Mouse (Mus musculus): Measurements from ENCODE around the gene Clpb.
"Not testable (repeated sequence)": the region's sequence is repeated elsewhere in the genome, so short reads cannot be mapped to it uniquely, and the experiment has no call there.

Gene Clpb

DNA sequence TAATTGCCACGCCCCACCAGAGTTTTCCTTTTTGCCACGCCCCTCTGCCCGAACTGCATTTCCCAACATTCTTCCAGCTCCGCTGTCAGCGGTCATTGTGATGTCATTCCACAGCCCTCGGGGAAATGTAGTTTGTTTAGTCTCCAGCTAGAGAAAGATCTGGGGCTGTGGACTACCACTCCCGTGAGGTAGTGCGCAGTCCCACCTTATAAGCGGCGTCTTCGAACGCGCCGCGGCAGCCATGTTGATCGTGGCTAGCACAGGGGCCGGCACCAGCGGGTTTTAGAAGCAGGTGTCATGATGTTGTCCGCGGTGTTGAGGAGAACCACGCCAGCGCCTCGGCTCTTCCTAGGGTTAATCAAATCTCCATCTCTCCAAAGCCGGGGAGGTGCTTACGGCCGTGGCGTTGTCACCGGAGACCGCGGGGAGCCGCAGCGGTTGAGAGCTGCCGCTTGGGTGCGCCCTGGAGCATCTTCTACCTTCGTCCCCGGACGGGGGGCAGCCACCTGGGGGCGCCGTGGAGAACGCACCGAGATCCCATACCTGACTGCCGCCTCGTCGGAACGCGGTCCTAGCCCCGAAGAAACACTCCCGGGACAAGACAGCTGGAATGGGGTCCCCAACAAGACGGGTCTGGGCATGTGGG, at the start of gene Clpb:
Gene Clpb (plus strand): TSS at position 120 of the 646 bp plus-strand sequence.
- DNase-seq = peak; percentile 93 to 95

DNA sequence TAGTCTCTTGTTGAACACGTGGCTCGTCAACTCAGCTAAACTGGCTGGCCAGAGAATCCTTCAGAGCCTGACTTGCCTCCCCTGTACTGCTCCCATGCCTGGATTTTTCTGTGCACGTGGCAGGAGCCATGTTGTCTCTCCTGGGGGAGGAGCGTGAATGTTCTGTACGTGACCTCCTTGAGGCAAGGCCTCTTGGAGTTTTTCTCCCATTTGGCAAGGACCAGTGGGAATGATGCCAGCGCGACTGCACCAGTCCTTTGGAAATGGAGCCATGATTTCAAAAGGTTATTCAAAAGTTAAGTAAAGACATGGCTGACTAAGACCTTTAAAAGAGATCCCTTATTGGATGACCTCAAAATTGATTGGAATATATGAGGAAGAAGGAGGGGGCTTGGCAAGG, 48.0 kb upstream of the Clpb start:
- no peak for DNase-seq

DNA sequence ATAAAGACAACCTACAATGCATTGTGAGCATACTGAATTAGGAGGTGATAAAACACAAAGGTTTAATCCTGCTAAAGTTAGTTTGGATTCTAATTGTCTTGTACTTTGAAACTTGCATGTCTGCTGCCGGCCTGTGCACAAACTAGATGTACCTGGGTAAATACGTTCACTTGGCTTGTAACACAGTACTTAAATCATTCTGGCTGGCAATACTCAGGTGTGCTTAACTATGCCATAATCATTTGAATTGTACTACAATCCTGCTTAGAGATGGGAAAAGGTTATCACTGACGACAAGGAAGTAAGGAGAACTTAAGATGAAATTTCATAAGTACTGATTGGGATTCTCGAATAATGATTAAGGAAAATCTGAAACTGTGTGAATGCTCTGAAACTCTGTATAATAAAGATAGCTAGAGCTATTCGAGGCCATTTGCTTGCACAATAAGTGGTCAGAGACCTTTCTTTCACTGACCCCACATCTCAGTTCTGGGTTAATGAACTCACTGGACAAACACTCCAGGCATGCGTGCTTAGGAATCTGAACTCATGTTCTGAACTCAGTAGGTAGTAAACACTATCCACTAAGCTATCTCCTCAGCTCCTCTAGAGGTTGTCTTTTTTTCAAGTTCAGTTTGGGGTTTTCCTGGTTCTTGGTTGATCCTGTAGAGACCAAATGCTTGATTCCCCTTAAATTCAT, 47.1 kb upstream of the Clpb start:
- no peak for DNase-seq

- no peak for DNase-seq
Observed at GRCm38 (mm10) chr7:101617438-101618165, 45.8 kb upstream of the Clpb start.

DNA sequence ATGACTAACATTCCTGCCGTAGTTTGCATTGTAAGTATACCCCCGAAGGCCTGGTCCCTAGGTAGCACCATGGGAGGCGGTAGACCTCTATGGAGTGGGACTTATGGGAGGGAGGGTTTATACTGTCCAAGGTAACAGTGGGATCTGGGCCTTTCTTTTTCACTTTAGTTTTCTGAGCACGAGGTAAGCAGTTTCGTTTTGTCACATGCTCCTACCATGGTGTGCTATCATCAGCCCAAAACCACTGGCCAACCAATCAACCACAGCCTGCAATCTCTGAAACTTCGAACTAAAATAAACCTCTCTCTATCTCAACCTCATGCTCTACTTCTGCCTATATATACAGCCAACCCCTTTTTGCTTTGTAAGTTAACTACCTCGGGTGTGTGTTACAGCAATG, 45.2 kb upstream of the Clpb start:
- no peak for DNase-seq

GRCm38 (mm10) chr7:101620373-101620772, 43.1 kb upstream of the Clpb start:
- peak in 1 of 2 experiments; percentile 41 for DNase-seq

- not testable (repeated sequence) for DNase-seq
Observed at GRCm38 (mm10) chr7:101621861-101622260, 41.6 kb upstream of the Clpb start.

DNA sequence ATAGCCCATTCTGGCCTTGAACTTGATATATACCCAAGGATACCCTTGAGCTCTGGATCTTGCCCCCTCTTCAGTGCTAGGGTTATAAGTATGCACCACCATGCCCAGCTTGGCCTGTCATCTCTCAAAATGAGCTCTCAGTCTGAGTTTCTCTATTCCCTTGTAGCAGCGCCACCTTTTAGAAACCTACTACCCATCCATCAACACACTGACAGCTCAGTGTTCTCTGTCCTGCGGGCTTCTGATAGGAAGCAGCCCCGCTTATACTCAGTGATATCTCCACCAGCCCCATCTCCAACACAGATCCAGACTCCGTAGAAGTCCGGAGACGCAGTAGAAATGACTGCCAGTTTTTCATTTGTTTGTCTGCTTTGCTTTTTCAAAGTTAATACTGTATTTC, 39.1 kb upstream of the Clpb start:
- no peak for DNase-seq

DNA sequence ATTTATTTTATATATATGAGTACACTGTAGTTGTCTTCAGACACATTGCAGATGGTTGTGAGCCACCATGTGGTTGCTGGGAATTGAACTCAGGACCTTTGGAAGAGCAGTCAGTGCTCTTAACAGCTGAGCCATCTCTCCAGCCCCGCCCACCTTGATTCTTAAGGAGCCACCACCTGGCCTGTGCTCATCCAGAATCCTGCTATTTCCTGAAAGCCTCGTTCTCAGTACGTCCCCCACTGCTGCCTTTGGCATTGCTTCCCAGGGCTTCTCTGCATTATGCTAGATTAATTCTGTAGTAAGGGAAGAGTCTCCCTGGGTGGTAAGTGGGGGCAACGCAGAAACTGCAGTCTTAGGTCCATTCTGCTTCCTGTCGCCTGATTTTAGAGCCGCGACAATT, 36.3 kb upstream of the Clpb start:
- not testable (repeated sequence) for DNase-seq

DNA sequence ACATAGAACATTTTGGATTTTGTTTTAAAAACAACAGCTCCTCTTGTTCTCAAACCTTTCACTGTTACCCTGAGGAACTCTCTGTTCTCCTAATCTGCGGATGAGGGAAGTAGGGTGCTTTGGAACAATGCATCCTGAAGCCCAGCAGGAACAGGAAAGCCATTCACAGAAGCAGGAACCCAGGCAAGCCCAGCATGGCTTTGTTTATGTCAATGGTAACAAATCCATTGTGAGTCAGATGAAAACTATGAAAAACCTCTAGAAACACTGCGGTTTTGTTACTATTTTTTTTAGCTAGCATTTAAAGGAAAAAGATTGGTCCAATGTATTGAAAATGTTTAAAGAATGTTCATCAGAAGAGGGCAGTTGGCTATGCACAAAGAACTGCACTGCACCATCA, 35.0 kb upstream of the Clpb start:
- no peak for DNase-seq

GRCm38 (mm10) chr7:101633629-101634177, 29.7 kb upstream of the Clpb start:
- no peak for DNase-seq

DNA sequence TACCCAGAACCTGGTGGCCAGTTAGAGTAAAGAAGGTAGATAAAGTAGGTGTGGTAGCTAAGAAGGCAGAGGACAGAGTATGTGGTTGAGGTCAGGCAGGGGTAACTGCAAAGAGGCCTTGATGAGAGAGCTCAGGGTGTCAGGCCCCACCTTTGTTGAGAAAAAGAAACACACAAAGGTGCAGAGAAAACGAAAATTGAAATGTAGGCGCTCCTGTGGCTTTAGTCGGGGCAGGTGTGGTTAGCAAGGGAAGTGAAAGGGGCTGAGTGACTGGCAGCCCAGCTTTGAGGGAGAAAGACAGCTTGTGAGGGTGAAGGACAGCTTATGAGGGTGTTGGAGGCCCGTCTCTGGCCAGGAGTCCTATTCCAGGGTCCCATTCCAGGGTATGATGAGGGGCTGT, 28.9 kb upstream of the Clpb start:
- no peak for DNase-seq

GRCm38 (mm10) chr7:101636056-101636455, 27.4 kb upstream of the Clpb start:
- DNase-seq = no peak

DNA sequence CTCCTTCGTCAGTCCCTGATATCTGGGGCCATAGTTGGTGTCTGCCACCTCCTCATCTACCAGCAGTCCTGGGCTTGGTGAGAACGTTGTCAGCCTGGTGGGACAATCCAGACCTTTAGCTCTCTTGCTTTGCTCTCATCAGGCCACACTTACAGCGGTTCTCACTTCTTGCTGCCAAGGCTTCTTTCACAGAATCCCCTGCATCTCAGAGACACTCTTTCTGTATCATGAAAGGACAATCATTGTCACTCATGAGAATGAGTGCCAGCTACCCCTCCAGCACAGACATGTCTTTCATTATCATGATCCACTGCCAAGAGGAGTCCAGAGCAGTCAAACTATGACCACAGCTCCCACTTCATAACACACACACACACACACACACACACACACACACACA, 19.6 kb upstream of the Clpb start:
- no peak for DNase-seq

DNA sequence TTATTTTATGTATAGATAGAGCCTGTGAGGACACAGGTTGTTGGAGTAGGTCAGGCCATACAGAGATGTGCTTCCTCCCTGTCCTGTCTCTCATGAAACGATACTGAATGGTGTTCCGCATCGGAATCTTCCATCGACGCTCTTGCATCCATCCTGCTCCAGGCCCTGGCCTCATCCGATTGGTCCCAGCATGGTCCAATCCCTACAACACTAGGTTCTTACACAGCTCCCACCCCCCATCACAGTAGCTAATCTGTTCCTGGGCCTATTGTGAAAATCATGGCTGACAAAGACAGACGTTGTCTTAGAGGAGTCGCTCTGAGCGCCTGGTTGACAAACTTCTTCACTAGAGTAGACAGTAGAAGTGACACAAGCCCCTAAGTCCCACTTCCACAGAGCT, 13.7 kb upstream of the Clpb start:
- no peak for DNase-seq

DNA sequence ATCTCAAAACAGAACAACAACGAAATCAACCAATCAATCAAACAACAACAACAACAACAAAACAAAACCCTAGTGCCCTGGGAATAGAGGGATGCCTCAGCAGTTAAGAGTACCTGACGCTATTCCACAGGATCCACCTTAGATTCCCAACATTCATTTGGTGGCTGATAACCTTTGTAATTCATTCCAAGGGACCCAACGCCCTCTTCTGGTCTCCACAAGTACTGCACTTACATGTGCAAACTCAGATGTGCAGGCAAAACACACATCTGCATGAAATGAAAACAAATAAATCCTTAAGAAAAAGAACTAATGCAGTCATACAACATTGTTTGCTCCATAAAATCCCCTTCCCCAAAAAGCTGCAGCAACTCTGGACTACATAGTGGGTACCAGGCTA, 12.9 kb upstream of the Clpb start:
- DNase-seq = no peak

GRCm38 (mm10) chr7:101653681-101654209, 9.7 kb upstream of the Clpb start:
- no peak for DNase-seq

DNA sequence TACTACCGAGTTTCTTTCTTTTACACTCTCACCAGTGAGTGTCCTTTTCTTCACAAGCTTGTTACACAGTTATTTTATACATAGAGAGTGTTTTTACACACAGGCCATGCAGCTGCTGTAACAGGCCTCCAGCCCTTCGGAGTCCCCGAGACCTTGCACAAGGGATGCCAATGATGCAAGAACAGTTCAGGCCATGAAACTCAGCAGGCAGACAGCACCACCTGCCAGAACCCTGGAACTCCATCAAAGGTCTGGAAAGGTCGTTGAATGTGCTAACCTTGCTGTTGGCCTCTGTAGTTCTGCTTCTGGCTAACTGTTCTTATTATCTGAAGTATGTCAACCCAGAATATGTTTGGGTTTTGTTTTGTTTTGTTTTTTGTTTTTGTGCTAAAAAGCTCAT, 8.5 kb upstream of the Clpb start:
- DNase-seq = no peak

DNA sequence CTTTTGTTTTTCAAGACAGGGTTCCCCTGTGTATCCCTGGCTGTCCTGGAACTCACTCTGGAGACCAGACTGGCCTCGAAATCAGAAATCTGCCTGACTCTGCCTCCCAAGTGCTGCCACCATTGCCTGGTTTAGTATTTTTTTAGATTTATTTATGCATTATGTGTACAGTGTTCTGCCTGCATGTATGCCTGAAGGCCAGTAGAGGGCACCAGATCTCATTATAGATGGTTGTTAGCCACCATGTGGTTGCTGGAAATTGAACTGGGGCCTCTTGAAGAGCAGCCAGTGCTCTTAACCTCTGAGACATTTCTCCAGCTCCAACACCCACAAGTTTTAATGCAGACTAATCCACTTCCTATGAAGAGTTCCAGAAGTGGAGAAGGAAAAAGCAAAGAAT, 1.4 kb upstream of the Clpb start:
- no peak for DNase-seq

DNA sequence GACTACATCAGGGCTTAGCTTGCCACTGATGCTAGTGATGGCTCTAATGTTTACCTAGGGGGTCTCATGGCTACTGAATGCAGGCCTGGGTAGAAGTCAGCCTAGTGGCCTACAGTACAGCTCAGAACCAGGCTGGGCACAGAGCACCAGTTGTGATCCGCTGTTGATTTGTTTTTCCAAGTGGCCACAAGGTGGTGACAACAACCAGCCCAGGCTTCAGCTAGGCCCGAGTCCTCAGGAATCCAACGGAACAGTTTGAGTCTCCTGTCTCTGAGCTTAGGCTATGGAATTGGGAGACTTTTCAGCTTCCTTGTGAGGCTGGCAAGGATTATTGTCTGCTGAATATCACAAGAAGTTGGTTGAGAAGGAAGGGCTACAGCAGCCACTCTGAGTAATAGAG, 3.1 kb downstream of the Clpb start:
- DNase-seq = peak; percentile 49 to 59

DNA sequence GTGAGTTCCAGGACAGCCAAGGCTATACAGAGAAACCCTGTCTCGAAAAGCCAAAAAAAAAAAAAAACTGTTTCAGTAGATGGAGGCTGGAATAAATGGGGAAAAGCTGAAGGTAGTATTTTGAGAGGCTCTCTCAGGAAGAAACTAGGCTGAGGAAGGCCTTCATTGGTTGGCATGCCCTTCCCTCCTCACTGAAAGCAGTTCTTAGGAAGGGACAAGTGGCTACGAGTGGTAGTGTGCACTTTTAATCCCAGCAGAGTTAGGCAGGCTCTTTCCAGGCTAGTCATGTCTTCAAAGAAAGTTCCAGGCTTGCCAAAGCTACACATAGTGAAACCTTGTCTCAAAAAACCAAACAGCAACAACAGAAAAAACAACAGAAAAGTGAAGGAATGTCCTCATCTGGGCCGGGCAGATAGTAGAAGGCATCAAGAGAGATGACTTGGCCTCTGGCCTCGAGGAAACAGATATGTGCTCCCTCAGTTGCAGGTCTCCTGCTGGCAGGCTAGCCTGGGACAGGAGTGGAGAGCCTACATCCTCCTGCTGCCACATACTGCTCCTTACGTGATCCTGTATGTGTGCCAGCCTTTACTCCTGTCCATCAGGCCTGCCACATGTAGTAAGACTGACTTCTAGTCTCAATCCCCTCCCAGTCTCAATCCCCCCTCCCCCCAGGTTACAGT, 8.3 kb downstream of the Clpb start:
- no peak for DNase-seq

DNA sequence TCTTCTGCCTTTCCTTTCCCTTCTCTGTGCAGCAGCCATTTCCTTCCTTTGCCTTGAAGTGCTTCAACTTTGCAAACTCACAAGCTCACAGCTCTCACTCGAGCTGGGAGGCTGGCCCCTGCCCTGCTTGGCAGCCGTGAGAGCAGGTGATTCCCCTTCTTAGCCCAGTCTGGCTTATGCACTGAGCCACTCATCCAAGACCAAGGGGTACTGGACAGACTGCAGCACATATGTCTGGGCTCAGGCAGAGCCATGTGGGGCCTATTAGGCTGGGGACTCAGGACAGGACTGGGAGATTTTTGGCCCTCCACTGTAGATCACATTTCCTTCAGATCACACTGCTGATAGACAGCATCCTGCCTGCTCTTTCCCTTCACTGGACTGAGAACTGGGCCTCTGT, 10.1 kb downstream of the Clpb start:
- DNase-seq = peak; percentile 30 to 76
